Mouse (Mus musculus) right cerebral cortex, postnatal 25 days (tissue): ENCODE measurements around the gene Mrgprg.

ENCODE experiments used
- DNase-seq: peaks from one replicate; pipeline ENCODE4 v3.0.0; 2022

Gene Mrgprg

GRCm38 (mm10) chr7:143766893-143767292 is at the start of gene Mrgprg:
Gene Mrgprg (minus strand): TSS chr7:143766993.
- no peak for DNase-seq

- DNase-seq: no peak
Measured at GRCm38 (mm10) chr7:143808909-143809308, 42.1 kb upstream of the Mrgprg start.

DNA sequence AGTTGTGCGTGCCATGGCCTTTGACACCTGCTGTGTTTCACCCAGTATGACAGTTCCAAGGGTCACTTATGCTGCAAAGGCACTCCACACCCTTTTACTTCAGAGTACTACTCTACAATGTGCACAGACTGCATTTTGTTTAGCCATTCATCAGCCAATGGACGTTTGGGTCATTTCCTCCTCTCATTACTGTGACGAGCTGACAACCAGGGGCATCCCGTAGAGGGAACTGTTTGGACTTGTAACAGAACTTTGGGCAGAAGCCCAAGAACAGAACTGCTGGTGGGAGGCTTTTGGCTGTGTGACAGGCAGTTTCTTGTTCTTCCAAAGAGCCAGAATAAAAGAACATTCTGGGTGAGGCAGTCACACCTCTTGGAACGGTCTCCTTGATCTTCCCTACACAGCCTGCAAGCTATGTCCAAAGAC is 38.4 kb upstream of the Mrgprg start:
- DNase-seq: no peak

DNA sequence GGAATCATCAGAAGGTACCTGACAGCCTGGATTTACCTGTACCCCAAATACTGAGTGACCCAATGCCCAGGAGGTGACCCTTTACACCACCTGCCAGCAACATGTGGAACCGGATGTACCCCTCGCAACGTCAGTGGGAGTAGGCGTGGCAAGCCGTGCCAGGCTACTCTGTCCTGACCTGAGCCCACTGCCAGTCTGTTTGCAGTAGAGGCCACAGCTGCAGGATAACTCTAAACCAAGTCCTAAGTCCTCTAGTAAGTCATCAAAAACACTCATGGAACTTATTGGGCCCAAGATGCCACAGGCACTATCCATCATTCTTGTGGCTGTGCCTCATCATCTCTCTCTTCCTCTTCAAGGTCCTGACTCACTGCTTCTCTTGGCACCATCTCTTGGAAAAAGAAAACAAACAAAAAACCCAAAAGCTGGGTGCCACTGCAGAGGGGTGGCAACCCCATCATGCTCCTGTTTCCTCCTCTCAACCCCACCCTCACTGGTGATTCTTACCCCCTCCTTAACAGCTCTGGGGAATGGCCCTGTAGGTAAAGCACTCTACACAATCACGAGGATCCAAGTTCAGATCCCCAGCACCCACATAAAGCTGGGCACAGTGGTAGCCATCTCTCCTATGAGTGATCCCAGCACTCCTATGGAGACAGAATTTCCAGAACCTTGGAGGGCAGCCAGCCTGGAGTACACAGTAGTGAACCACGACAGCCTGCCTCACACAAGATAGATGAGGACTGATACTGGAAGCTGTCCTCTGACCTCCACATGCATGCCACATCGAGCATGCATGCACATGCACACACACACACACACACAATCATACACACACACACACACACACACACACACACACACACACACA is 34.6 kb upstream of the Mrgprg start:
- DNase-seq: no peak

GRCm38 (mm10) chr7:143800770-143801169 is 34.0 kb upstream of the Mrgprg start:
- no peak for DNase-seq

DNA sequence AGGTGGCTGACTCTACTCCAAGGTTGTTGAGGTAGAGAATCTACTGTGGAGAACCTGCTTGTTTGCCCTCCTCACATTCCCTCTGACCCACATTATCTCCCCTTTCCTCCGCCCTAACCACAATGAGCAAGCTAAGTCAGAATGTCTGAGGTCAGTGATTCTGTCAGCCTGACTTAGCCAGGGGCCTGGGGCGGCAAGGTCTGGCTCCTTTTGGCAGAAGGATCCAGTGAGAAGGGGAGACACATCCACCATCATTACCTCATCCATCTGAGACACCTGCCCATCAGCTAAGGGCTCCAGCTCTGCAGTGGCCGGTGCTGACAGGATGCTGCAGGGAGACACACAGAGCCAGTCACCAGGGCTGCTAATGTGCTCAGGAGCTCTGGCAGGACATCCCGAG is 32.0 kb upstream of the Mrgprg start:
- DNase-seq: no peak

DNA sequence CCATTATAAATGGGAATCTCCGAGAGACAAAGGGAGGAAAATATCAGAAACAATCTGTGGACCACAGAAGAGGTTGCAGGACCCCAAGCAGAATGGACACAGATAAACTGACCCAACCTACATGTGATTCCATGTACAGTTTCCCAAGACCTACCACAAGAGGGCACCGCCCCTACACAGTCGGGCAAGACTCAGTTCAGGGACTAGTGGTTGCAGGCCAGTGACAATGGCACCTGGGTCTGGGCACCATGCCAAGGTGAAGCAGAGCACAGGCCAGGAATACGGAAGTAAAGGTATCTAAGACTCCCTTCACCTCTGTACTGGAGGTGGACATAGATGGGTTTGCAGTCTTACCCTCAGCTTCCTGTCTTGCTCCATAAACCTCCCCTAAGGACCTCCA is 26.3 kb upstream of the Mrgprg start:
- no peak for DNase-seq

DNA sequence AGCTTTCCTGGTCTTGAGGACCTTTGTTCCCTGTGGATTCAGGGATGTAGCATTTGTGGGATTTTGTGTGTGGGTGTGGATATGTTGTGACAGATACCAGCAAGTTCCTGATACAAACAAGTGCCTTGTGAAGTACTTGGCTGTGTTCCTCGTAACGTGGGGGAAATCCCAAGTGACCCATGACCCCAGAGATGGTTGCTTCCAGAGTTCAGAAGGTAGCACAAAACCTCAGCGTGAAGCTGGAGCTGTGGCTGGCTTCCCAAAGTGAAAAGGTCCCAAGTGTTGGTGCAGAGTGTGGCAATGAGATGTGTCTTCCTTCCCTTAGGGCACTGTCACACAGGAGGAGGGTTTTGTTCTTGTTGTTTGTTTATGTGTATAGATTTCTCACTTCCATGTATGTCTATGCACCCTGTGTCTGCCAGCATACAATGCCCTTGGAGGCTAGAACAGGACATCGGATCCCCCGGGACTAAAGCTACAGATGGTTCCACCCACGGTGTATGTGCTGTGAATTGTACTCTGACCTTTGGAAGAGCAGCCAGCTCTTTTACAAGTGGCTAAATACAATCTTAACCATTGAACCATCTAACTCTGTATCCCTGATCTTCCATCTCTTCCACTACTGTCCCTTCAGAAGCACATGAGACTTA is 25.7 kb upstream of the Mrgprg start:
- no peak for DNase-seq

- peak; percentile 69 for DNase-seq
Measured at GRCm38 (mm10) chr7:143783996-143784829, 17.4 kb upstream of the Mrgprg start, which contains the start of gene Mrgpre. Gene Mrgpre (minus strand): TSS chr7:143784500.

DNA sequence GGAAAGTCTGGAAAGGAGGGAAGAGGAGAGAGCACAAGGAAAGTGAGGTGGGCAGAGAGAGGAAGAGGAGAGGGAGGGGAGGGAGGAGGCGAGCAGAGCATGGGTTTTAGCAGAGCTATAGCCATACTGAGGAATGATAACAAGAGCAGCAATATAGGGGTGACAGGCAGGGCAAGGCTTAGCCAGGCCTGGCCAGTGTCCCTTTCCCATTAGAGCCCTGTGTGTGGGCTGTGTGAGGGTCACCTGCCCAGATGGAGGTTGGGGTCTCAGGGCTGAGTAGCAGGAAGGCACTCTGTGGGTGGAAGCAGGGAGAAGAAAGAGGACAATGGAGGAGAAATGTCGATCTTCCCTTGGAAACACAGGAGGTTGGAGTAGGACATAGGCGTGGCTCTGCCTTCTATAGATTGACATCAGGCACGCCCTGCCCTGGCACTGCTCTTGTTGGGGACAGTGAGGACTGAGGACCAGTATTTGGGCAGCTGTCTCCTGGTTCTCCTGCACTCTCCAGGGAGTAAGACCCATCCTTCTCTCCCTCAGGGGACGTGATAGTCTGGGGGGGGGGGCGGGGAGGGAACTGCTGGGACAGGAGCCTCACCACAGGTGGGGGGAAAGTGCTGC is 16.7 kb upstream of the Mrgprg start:
- no peak for DNase-seq

GRCm38 (mm10) chr7:143777375-143777774 is 10.6 kb upstream of the Mrgprg start:
- no peak for DNase-seq

DNA sequence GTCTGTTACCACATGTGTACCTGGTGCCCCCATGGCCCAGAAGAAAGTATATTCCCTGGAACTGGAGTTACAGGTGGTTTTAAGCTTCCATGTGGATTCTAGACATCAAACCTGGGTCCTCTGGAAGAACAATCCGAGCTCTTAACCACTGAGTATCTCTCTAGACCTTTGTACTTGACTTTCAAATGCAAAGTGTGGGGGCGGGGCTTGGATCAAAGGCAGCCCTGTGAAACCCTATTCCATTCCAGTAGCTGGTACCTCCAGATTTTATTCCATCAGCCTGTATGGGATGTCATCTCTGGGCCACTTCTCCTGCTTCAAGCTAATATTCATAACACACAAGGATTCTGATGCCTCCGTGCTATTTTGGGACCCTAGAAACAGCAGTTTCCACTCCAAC is 9.3 kb upstream of the Mrgprg start:
- no peak for DNase-seq

GRCm38 (mm10) chr7:143769461-143769860 is 2.7 kb upstream of the Mrgprg start:
- no peak for DNase-seq

GRCm38 (mm10) chr7:143768267-143768666 is 1.5 kb upstream of the Mrgprg start:
- no peak for DNase-seq

- DNase-seq: no peak
Measured at GRCm38 (mm10) chr7:143764876-143765530, 1.8 kb downstream of the Mrgprg start.

GRCm38 (mm10) chr7:143763794-143764193 is 3.0 kb downstream of the Mrgprg start:
- DNase-seq: no peak

DNA sequence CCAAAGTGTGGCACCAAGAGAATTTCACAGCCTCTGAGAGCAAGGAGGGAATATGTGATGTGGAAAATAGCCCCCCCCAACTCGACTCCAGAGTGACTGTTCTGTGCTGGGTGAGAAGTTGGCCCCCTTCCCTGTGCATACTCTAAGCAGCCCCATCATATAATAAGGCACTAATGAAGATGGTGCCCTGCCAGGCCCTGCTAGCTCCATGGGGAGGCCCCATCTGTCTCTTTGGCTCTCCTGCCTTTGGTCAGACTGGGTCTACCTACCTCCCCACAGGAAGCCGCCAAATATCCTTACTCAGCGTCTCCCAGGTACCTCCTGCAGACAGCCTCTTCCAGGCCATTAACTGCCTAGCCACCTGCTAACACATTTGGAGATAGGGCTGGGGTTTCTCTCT is 7.8 kb downstream of the Mrgprg start:
- DNase-seq: no peak

- no peak for DNase-seq
Measured at GRCm38 (mm10) chr7:143757696-143758095, 9.1 kb downstream of the Mrgprg start.

DNA sequence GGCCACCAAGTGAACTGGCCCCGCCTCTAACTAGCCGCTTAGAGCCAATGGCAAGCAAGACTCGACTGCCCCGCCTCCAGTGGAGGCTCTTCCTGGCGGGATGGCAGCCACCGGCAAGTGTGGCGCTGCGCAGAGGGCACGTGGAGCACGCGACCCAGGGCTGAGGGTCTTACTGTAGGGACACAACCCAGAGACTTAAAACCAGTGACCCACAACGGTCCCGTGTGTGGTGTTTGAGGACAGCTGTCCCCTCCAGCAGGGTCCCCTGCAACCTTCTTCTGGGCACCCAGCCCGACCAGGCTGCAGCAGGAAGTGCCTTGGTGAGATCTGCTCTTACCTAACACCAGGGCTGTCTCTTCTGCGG is 9.8 kb downstream of the Mrgprg start:
- DNase-seq: peak; percentile 71

- no peak for DNase-seq
Measured at GRCm38 (mm10) chr7:143756125-143757026, 10.4 kb downstream of the Mrgprg start, which contains the start of gene Osbpl5. Gene Osbpl5 (minus strand): TSS chr7:143756985.
